Comparison of ENCODE assay signal across 1 mouse cellular context in the genomic region with DNA sequence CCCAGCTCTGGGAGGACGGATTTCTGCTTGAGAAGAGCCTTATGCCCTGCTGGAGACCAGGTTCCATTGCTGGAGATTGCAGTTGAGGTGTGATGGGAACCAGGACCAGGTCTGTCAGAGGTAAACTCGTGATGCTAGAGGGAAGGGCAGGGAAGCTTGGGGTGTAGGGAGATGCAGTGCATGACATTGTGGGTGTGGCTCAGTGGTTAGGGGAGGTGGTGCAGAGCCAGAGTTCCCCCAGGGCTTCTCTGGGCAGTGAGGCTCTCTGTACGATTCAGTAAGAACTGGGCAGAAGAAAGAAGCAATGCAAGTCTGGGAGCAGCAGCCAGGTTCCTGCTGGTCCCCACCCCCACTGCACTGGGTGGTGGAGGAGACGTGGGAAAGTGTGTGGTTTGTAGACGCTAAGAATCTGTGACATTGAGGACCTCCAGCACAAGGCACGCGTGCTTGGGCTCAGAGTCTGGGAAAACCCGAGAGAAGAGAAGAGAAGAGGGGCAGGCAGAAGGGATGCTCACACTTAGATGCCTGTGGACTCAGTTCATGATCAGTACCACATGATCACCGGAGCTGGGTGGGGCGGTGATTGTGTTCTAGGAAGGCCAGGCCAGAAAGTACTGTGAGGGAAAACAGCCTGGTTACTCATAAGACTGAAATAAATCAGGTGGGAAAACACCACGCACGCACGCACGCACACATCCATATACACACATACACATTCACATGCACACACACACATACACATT.
A peak's percentile ranks its signal among the peaks of the same experiment; 100 is the strongest.
TF ChIP-seq lines count a peak whose summit lies in the region.

No protein-coding gene starts in this region.

TF ChIP-seq in CH12.LX, 34 proteins besides CTCF, POLR2A, EP300 and RAD21 (continued from another document):
- TF ChIP-seq ELF1 (IDR thresholded peaks at IDR 0.05; ENCODE audit: low read depth, low read length) (0 out of 2 replicates have a peak, but pooled peaks have one; percentile 10), ZMIZ1 (IDR thresholded peaks at IDR 0.05; ENCODE audit: low read depth, low read length) (no peak), MAX (IDR thresholded peaks at IDR 0.05; ENCODE audit: low read length) (no peak), GABPA (IDR thresholded peaks at IDR 0.05; ENCODE audit: insufficient replicate concordance, low read depth, low read length) (no peak), HCFC1 (IDR thresholded peaks at IDR 0.05; ENCODE audit: low read depth, low read length) (no peak), NRF1 (IDR thresholded peaks at IDR 0.05; ENCODE audit: low read depth, low read length) (no peak), SMC3 (IDR thresholded peaks at IDR 0.05; ENCODE audit: low read depth, low read length) (no peak), ETS1 (conservative IDR thresholded peaks at IDR 0.05; ENCODE audit: low read depth, low read length) (peak; percentile 25), MAFK (IDR thresholded peaks at IDR 0.05; ENCODE audit: insufficient replicate concordance, low read length) (no peak), USF1 (IDR thresholded peaks at IDR 0.05; ENCODE audit: low read depth, low read length) (0 out of 2 replicates have a peak, but pooled peaks have one; percentile 8)
